Mouse (Mus musculus) neural tube, embryonic 11.5 days (tissue): Measurements from ENCODE around the gene Olfr522. TPM values are rescaled to one million over a fixed set of nuclear protein-coding genes. Genes with fewer than 3 reads are reported as not detected.

Source experiments
- ATAC-seq: fragments of 200-750 bp; cut with Nextera tagmentation; 2 replicates; pipeline ENCODE4 v1.8.0; 2017; ENCODE audit warnings: moderate number of reproducible peaks, mild to moderate bottlenecking, moderate TSS enrichment, moderate library complexity; ENCODE audit not compliant: insufficient read depth, low FRiP score, low TSS enrichment
- DNase-seq: peaks from one replicate; pipeline ENCODE4 v3.0.0-alpha.2; 2015; ENCODE audit warnings: low spot score
- H3K27ac ChIP-seq: fragments of 300-500 bp; sonication (generic); 2 replicates; pipeline ENCODE4 v1.5.1; 2014; ENCODE audit warnings: low read depth, mild to moderate bottlenecking, low read length
- H3K27me3 ChIP-seq: fragments of 300-500 bp; sonication (generic); 2 replicates; pipeline ENCODE4 v1.6.1; 2014; ENCODE audit warnings: mild to moderate bottlenecking, low read length, mixed read lengths; ENCODE audit not compliant: control insufficient read depth, insufficient read depth
- H3K36me3 ChIP-seq: fragments of 300-500 bp; sonication (generic); 2 replicates; pipeline ENCODE4 v1.6.1; 2014; ENCODE audit warnings: mild to moderate bottlenecking, low read length, moderate library complexity, mixed read lengths; ENCODE audit not compliant: control insufficient read depth, insufficient read depth
- H3K4me1 ChIP-seq: fragments of 300-500 bp; sonication (generic); 2 replicates; pipeline ENCODE4 v1.6.1; 2014; ENCODE audit warnings: low read length, mixed read lengths; ENCODE audit not compliant: control insufficient read depth, insufficient read depth
- H3K4me2 ChIP-seq: fragments of 300-500 bp; sonication (generic); 2 replicates; pipeline ENCODE4 v1.6.1; 2014; ENCODE audit warnings: low read depth, mild to moderate bottlenecking, moderate library complexity
- H3K4me3 ChIP-seq: fragments of 300-500 bp; sonication (generic); 2 replicates; pipeline ENCODE4 v1.5.1; 2014; ENCODE audit warnings: low read depth, low read length
- H3K9ac ChIP-seq: fragments of 300-500 bp; sonication (generic); 2 replicates; pipeline ENCODE4 v1.6.1; 2014; ENCODE audit warnings: mild to moderate bottlenecking, low read length
- H3K9me3 ChIP-seq: fragments of 300-500 bp; sonication (generic); 2 replicates; pipeline ENCODE4 v1.6.1; 2016; ENCODE audit warnings: low read length; ENCODE audit not compliant: control insufficient read depth
- WGBS: fragments of 180-500 bp; shearing (Covaris S2); extraction: QIAGEN DNeasy Blood & Tissue Kit; methylation state at CpG from one replicate; pipeline ENCODE4 v1.1.7; 2014; 5-methylcytosine and 5-hydroxymethylcytosine counted together
- polyA plus RNA-seq: library from polyadenylated mRNA; unstranded; fragments of >200 nt; fragmentation: Nextera tagmentation; extraction: Ambion mirVana; gene quantifications from 2 replicates; pipeline ENCODE4 v1.2.1, GENCODE M21; 2014

Olfr522 gene
- polyA plus RNA-seq, 1 experiment from 2014 or later: not detected

GRCm38 (mm10) chr7:140192851-140193250, 28.3 kb upstream of the Olfr522 start:
- no peak overlapping the region for H3K27ac ChIP-seq
- H3K4me2 ChIP-seq: no peak overlapping the region
- WGBS: 83% methylated on average over 2 of the region's 2 CpGs
- H3K27me3 ChIP-seq: no peaks in the 10 kb centered on the region
- H3K9ac ChIP-seq: no peak overlapping the region
- H3K4me1 ChIP-seq: no peaks in the 10 kb centered on the region
- DNase-seq (no peak), ATAC-seq (no peak)
- H3K36me3 ChIP-seq: no peaks in the 10 kb centered on the region
- H3K4me3 ChIP-seq: no peak overlapping the region
- H3K9me3 ChIP-seq: no peaks in the 10 kb centered on the region

DNA sequence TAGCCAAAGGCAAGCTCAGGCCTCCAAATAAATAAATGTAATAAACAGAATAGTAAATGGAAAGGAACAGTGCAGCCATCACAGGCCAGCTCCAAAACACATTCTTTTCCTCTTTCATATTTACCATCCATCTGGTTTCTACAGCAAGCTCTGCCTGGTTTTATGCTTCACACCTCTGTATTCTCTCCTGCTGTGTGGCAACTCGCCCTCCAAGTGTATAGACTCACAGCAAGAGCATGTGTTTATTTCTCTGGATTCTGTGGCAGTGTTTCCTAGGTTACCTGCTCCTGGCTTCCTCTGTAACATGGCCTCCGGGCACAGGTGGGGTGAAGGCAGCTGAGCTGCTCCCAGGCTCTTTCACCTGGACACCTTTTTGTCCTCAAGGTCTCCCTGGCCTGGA, 27.9 kb upstream of the Olfr522 start:
- Histone ChIP-seq H3K9me3 (no peaks in the 10 kb centered on the region), H3K4me3 (no peak overlapping the region), H3K27me3 (no peaks in the 10 kb centered on the region), H3K36me3 (no peaks in the 10 kb centered on the region), H3K9ac (no peak overlapping the region), H3K27ac (no peak overlapping the region), H3K4me1 (no peaks in the 10 kb centered on the region), H3K4me2 (no peak overlapping the region)
- WGBS: 59% methylated on average over 2 of the region's 2 CpGs
- no peak for ATAC-seq
- DNase-seq: no peak

DNA sequence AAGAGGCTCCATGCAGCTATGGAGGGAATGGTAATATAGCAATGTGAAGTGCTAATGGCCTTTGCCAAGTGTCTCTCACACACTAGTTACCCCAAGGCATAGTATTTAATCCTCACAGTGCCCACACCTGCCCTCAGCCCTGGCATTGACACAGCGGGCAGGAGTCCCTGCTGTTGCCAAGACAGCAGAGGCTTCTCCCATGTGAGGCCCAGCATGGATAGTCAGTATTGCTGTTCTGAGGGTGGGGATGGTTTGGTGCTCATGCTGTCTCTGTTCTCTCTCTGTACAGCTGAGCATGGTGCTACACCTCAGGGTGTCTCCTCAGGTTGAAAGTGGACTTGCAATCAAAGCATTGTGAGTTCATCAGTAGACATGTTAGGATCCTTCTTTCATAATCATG, 25.9 kb upstream of the Olfr522 start:
- Histone ChIP-seq H3K4me3 (no peak overlapping the region), H3K4me2 (no peak overlapping the region), H3K27me3 (no peaks in the 10 kb centered on the region), H3K9ac (no peak overlapping the region), H3K27ac (no peak overlapping the region), H3K4me1 (no peaks in the 10 kb centered on the region), H3K9me3 (no peaks in the 10 kb centered on the region), H3K36me3 (no peaks in the 10 kb centered on the region)
- ATAC-seq: no peak
- DNase-seq: no peak
- 86% methylated on average over 1 of the region's 1 CpGs for WGBS

- no peak overlapping the region for H3K9ac ChIP-seq
- ATAC-seq: no peak
- H3K27me3 ChIP-seq: no peaks in the 10 kb centered on the region
- H3K9me3 ChIP-seq: no peaks in the 10 kb centered on the region
- no peaks in the 10 kb centered on the region for H3K36me3 ChIP-seq
- no peak overlapping the region for H3K4me2 ChIP-seq
- DNase-seq: no peak
- no peaks in the 10 kb centered on the region for H3K4me1 ChIP-seq
- no peak overlapping the region for H3K4me3 ChIP-seq
- 65% methylated on average over 4 of the region's 4 CpGs for WGBS
- no peak overlapping the region for H3K27ac ChIP-seq
Observed at GRCm38 (mm10) chr7:140188391-140189328, 24.1 kb upstream of the Olfr522 start.

DNA sequence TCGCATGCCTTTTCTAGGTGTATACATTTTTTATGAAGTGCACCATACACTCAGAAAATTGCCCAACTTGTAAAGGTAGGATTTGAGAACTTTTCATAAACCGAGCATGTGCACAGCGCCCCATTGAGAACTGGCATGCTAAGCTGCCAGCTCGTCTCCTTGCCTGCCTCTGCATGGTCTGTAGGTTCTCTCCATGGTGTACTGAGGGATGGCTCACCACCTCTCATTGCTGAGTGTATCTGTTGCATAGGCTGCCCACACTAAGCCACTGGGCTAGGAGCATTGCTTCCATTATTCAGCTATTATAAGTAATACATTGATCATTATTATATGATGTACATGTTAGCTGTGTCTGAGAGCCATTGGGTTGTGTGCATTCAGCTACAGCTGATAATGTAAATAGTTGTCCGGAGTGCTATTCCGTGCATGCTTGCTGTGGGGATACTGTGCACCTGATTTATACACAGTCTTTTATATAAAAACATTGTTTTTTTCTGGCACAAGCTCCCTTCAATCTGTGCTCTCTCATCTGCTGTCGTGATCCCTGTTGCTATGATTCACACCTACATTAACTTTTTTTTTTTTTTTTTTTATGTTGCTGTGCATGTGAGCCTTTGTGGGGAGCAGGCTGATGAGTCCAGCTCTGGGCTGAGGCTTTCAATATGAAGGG, 23.3 kb upstream of the Olfr522 start:
- Histone ChIP-seq H3K4me1 (no peaks in the 10 kb centered on the region), H3K27me3 (no peaks in the 10 kb centered on the region), H3K9ac (no peak overlapping the region), H3K27ac (no peak overlapping the region), H3K4me3 (no peak overlapping the region), H3K9me3 (no peaks in the 10 kb centered on the region), H3K4me2 (no peak overlapping the region), H3K36me3 (no peaks in the 10 kb centered on the region)
- no peak for ATAC-seq
- no peak for DNase-seq
- 85% methylated on average over 7 of the region's 7 CpGs for WGBS

DNA sequence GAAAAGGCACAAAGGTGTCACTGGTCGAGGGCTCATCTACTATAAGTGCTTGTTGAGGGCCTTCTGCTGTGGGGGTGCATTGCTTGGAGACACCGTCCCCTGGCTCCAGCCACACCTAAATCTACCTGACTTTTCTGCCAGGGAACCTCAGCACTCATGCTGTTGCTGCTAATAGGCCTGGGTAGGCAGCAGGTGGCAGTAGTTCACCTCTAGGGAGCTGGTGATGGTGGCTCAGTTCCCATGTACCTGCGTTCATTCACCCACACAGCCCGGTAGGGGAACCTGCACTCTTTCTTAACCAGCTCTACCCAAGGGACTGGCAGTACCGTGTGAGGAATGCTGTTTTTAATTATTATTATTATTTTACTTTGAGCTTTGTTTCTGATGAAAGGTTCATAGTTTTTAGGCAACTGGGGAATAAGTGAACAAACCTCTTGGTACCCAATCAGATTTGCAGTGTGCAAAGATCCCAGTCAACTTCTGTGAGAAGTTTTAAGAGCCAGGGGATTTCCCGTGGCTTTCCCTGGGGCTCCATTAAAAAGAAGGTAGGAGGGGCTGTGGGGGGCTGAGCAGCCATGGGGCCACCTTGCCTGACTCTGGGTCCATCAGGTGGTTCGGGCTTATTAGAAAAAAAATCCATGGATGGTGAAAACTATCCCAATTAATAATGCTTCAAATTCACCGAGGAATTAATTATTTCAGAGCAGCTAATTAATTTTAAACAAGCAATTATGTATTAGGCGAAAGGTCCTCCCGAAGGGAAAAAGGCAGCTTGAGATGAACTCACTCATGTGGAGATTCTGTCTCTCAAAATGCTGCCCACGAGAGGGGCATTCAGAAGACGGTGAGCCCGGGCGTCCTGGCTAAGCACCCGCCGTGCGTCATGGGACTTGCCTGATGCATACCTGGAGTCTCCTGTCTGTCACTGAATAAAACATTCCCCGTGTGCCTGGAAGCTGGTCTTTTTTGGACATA, 22.4 kb upstream of the Olfr522 start:
- Histone ChIP-seq H3K27me3 (no peaks in the 10 kb centered on the region), H3K9ac (no peak overlapping the region), H3K9me3 (no peaks in the 10 kb centered on the region), H3K27ac (no peak overlapping the region), H3K36me3 (no peaks in the 10 kb centered on the region), H3K4me3 (no peak overlapping the region), H3K4me1 (no peaks in the 10 kb centered on the region), H3K4me2 (no peak overlapping the region)
- WGBS: 68% methylated on average over 18 of the region's 18 CpGs
- DNase-seq: no peak
- no peak for ATAC-seq

GRCm38 (mm10) chr7:140184206-140184605, 19.6 kb upstream of the Olfr522 start:
- H3K9ac ChIP-seq: no peak overlapping the region
- H3K36me3 ChIP-seq: no peaks in the 10 kb centered on the region
- WGBS: 87% methylated on average over 4 of the region's 4 CpGs
- H3K4me2 ChIP-seq: no peak overlapping the region
- DNase-seq (no peak), ATAC-seq (no peak)
- H3K9me3 ChIP-seq: no peaks in the 10 kb centered on the region
- H3K27ac ChIP-seq: no peak overlapping the region
- no peaks in the 10 kb centered on the region for H3K4me1 ChIP-seq
- no peaks in the 10 kb centered on the region for H3K27me3 ChIP-seq
- H3K4me3 ChIP-seq: no peak overlapping the region

GRCm38 (mm10) chr7:140180692-140181091, 16.1 kb upstream of the Olfr522 start:
- no peaks in the 10 kb centered on the region for H3K36me3 ChIP-seq
- H3K27ac ChIP-seq: no peak overlapping the region
- DNase-seq: no peak
- 81% methylated on average over 2 of the region's 2 CpGs for WGBS
- ATAC-seq: no peak
- no peak overlapping the region for H3K4me3 ChIP-seq
- no peaks in the 10 kb centered on the region for H3K4me1 ChIP-seq
- H3K9ac ChIP-seq: no peak overlapping the region
- H3K9me3 ChIP-seq: no peaks in the 10 kb centered on the region
- no peak overlapping the region for H3K4me2 ChIP-seq
- no peaks in the 10 kb centered on the region for H3K27me3 ChIP-seq
